Mouse (Mus musculus): ENCODE results near the gene Rnf19b. TPM values are rescaled to one million over a fixed set of nuclear protein-coding genes. Genes with fewer than 3 reads are reported as not detected.

Rnf19b gene
- total RNA-seq, 2 experiments from 2014 or later, result 24.5 to 44.3 TPM

DNA sequence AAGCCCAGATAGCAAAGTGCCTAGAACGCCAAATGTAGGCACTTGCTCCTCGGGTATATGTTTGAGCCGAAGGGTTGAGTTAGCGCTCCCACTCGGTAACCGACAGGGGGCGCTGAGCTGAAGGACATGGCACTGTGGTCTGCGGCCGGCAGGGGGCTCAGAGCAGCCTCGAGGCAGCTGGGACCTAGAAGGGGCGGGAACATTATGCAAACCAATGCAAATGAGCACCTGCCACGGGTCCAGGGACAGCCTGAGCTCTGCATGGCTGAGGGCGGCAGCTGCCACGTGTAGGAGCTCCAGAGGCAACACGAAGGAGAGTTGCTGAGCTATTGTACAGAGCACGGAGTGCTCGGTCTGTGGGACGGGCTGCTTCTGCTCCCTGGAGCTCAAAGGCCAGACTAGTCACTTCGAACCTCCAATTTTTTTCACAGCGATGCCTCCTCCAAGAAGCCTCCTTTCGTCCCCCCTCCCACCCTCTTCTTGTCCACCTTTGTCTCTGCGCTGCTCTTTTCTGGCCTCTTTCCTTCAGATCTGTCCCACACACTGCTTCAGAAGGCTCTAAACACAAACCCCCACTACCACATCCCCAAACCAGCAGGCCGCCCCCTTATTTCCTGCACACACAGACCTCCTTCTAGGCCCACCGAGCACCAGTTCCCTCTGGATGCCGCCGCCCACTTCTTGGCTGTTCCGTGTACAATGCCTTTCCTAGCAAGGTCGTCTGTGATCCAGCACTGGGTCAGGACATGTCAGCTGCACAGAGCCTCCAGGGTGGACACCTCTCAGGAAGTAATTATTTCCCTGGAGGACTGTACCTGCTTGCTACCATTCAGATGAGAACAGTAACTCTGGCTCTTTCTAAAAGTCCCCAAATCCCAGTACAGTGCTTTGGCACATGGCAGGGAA is 55.3 kb downstream of the Rnf19b start:
- ATAC-seq (replicated peaks; ENCODE audit: poor library complexity), result peak; percentile 97

DNA sequence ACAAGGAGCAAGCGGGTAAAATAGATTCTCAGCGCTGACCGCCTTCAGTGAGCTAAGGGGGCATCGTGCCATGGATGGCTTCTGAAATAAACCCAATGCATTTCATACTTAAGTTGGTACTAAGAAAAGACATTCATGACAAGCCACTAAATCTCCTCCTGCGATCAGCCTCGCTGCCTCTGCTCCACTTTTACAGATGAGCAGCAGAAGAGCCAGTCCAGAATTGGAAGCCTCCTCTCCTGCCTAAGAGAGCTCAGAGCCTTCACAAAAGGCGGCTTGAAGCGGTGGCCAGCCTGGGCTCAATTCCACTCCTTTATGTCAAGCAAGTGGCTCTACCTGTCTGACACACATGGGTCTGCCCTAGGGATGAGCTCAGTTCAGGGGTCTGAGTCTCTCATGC is 58.6 kb downstream of the Rnf19b start:
- ATAC-seq (replicated peaks; ENCODE audit: poor library complexity), result no peak

DNA sequence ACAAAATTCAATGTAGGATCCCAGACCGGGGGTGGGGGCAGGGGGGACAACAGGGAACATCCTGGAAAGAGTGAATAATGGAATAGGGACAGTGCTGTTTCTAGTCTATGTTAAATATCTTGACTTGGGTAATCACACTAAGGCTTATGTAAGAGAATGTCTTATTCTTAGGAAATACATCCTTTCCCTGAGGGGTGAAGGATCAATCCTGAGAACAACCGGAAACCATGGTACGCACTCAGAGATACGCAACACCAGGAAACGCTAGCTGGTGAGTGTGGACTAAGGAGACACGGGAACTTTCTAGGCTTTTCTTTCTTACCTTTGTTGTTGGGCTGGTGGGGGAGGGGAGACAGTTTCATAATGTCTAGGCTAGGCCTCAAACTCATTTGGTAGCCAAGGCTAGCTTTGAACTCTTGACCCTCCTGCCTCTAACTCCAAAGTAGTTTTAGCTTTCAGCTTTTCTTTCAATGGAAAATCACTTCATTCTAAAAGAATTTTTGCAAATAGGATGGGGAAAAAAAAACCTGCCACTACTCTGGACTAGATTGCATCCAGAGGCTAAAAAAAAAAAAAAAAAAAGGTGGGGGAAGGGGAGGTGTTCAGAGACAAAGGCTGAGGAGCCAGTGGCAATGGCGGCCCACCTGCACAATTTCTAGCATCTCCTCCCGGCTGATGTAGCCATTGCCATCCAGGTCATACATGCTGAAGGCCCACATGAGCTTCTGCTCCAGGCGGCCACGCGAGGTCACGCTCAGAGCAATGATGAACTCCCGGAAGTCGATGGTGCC is 59.8 kb downstream of the Rnf19b start:
- no peak for ATAC-seq (replicated peaks; ENCODE audit: poor library complexity)

DNA sequence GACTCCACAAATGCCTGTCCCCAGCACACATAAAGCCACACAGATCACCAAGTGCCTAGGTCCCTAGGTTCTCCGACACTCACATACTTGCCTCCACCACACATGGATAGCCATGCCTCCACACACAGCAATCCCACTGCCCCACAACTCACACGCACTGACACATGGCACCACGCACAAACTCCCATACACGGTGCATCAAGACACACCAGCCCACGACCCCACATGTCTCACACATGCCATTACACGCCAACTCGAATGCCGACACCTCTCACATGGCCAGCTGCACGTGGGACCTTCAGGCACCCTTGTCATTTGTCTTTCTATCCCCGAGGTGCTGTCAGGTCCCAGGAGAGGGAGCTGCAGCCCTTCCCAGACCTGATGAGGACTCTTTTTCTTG is 61.6 kb downstream of the Rnf19b start:
- ATAC-seq (replicated peaks; ENCODE audit: poor library complexity), result no peak

- peak; percentile 91 for ATAC-seq (replicated peaks; ENCODE audit: poor library complexity)
These were observed 62.7 kb downstream of the Rnf19b start for GRCm38 (mm10) chr4:129120520-129121445.

- ATAC-seq (replicated peaks; ENCODE audit: poor library complexity), result no peak
These were observed 63.6 kb downstream of the Rnf19b start, which contains the start of gene Hpca for GRCm38 (mm10) chr4:129121569-129122086. Hpca (minus strand) TSS chr4:129122036.

DNA sequence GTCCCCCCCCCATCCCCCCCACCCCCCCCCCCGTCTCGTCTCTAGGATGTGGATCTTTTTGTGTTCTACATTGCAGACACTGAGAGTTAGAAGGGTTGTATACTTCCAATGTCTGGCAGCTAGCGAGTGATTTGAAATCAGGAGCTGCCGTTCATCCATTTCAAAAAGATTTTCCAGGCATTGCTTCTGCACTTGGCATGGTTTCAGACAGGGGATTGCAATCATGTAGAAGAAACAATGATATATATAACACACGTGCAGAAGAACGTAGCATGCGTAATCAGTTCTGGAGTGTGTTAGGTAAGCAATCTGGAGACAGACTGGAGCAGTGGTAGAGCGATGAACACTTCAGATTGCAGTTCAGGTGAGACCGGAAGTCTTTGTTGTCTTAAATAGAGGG is 64.0 kb downstream of the Rnf19b start:
- no peak for ATAC-seq (replicated peaks; ENCODE audit: poor library complexity)

DNA sequence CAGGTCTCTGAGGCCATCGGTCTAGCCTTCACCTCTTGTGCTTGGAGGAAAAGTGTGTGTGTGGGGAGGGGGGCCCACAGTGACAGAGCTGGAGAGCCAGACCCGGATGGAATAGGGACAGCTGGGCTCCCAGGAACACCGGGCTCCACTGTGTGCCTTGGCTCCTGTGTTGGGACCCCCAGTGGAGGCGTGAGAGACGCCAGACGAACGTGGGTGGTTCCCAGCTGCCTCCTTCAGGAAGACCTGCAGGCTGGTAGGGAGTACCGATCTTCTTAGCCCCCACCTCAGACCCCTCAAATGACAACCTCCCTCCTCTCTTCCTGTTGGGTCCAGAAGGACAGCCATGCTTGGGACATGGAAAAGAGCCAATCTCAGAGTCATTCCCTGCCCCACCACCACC is 64.6 kb downstream of the Rnf19b start:
- no peak for ATAC-seq (replicated peaks; ENCODE audit: poor library complexity)

GRCm38 (mm10) chr4:129124652-129125146 is 66.6 kb downstream of the Rnf19b start:
- ATAC-seq (replicated peaks; ENCODE audit: poor library complexity), result no peak

- no peak for ATAC-seq (replicated peaks; ENCODE audit: poor library complexity)
These were observed 67.8 kb downstream of the Rnf19b start for GRCm38 (mm10) chr4:129125736-129126451.

- no peak for ATAC-seq (replicated peaks; ENCODE audit: poor library complexity)
These were observed 70.7 kb downstream of the Rnf19b start for GRCm38 (mm10) chr4:129128582-129129338.

DNA sequence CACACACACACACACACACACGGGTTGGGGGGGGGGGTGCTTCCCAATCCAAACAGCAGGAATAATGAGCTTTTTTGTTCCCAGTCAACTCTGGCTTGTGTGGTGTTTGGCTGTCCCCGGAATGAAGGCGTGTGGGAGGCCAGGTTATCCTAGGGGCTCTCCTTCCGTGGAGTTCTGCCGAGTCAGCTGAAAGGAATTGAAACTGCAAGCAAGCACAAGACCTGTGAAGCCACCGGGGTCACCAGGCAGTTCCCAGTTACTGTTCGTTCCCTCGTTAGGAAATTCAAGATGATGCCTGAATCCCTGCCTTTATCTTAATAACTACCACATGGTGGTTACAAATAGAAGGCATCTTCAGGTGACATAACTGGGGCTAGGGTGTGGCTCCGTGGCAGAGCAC is 71.3 kb downstream of the Rnf19b start:
- no peak for ATAC-seq (replicated peaks; ENCODE audit: poor library complexity)

DNA sequence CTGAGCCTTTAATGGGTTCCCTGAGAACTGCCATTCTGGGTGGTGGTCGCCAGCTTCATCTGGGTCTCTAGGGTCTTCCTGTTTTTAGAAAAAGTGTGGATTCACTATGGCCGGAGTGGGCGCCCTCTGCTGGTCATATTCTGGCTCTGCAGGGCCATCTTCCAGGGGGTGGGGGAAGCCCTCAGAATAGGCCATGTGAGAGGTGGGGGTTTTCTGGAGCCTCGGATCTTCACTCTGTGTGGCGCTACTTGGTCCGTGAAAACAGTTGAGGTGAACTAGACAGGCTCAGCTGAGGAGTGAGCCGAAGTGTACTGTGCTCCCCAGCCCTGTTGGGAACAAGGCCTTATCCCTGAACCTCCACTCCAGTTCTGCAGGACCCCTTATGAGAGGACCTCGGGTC is 72.1 kb downstream of the Rnf19b start:
- peak; percentile 53 for ATAC-seq (replicated peaks; ENCODE audit: poor library complexity)

DNA sequence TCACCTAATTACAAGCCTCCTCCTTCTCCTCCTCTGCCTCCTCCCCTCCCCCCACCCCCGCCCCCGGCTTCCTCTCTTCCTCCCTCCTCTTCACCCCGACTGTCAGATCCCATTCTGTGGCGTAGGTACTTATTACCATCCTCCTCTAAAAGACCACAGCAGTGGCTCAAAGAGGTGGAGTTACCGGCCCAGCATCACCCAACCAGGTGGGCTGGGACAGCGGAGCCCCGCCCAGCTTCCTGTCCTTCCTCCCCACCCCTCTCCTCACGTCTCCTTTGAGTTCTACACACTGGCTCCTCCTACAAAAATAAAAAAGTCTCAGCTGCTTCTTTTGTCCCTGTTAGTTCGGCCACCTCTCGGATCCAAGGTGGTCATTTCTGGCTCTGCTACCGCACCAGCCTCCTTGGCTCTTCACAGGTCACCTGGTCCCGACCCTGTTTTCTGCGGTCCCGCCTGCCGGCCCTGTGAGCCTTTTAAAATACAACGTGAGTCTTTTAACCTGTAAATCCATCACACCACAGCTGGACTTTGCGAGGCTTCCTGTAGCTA is 72.8 kb downstream of the Rnf19b start:
- peak; percentile 32; the same call in 1 of the 2 replicates for ATAC-seq (replicated peaks; ENCODE audit: poor library complexity)

- peak; percentile 48 for ATAC-seq (replicated peaks; ENCODE audit: poor library complexity)
These were observed 76.9 kb downstream of the Rnf19b start for GRCm38 (mm10) chr4:129134799-129135585.
